Mouse (Mus musculus): ENCODE results near the gene Cdc5l. TPM values are rescaled to one million over a fixed set of nuclear protein-coding genes. Genes with fewer than 3 reads are reported as not detected.

The Cdc5l gene
- polyA plus RNA-seq, 1 experiment from 2014 or later, result 86.2 TPM

DNA sequence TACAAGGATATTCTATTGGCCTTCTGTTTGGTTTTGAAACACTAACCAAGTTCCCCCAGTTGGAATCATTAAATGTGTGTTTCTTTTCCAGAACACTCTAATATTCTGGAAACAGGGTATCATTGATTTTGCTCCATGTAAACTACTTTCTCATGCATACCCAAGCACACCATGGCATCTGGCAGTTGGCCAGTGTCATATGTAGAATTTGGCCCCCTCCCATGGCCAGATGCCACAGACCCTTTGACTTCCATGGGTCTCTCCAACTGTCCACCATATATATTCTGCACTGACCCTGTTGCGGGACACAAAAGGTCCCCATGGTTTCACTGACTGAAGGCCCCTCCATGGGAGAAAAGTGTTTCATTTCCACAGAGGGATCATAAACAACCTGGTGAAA is 18.7 kb upstream of the Cdc5l start:
- ATAC-seq (ENCODE audit: low FRiP score) (no peak), DNase-seq (ENCODE audit: low spot score) (no peak)
- Histone ChIP-seq H3K27me3 (ENCODE audit: control insufficient read depth, insufficient read depth, low read length) (no peaks in the 10 kb centered on the region), H3K9me3 (ENCODE audit: control insufficient read depth, low read length) (no peaks in the 10 kb centered on the region), H3K9ac (ENCODE audit: low read depth, low read length) (no peak overlapping the region), H3K4me3 (ENCODE audit: low read depth, low read length) (no peak overlapping the region), H3K27ac (ENCODE audit: low read depth, low read length) (no peak overlapping the region), H3K4me1 (replicated peaks; ENCODE audit: control insufficient read depth, insufficient read depth, low read length) (no peaks in the 10 kb centered on the region; the same call in 1 of the 2 replicates), H3K36me3 (ENCODE audit: control insufficient read depth, insufficient read depth, low read length) (no peaks in the 10 kb centered on the region), H3K4me2 (replicated peaks; ENCODE audit: low read depth, low read length) (no peak overlapping the region)
- WGBS, result 86% methylated on average over 1 of the region's 1 CpGs

DNA sequence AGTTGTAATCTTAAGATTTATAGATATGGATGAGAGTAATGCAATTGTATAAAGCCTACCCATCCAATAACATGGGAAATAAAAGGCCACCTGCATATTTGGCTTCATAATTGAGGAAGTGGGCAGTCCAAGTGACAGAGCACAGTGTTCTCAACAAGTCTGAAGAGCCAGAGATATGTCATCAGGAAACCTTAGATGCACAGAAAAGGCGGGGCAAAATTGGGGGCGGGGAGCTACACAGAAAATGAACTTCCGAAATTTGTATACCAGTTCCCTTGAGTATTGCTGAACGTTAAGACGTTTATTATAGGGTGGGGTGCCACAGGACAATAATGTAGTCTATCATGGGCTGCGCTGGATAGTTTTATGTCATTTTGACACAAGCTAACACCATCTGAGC is 16.6 kb upstream of the Cdc5l start:
- no peak for DNase-seq (ENCODE audit: low spot score)
- H3K27me3 ChIP-seq (ENCODE audit: control insufficient read depth, insufficient read depth, low read length), result no peaks in the 10 kb centered on the region
- no peaks in the 10 kb centered on the region for H3K4me1 ChIP-seq (replicated peaks; ENCODE audit: control insufficient read depth, insufficient read depth, low read length)
- 95% methylated on average over 6 of the region's 6 CpGs for WGBS
- H3K36me3 ChIP-seq (ENCODE audit: control insufficient read depth, insufficient read depth, low read length), result no peaks in the 10 kb centered on the region
- no peak overlapping the region for H3K27ac ChIP-seq (ENCODE audit: low read depth, low read length)
- no peak for ATAC-seq (ENCODE audit: low FRiP score)
- no peak overlapping the region for H3K4me3 ChIP-seq (ENCODE audit: low read depth, low read length)
- no peaks in the 10 kb centered on the region for H3K9me3 ChIP-seq (ENCODE audit: control insufficient read depth, low read length)
- H3K9ac ChIP-seq (ENCODE audit: low read depth, low read length), result no peak overlapping the region
- H3K4me2 ChIP-seq (replicated peaks; ENCODE audit: low read depth, low read length), result no peak overlapping the region

GRCm38 (mm10) chr17:45449586-45449985 is 16.0 kb upstream of the Cdc5l start:
- no peaks in the 10 kb centered on the region for H3K9me3 ChIP-seq (ENCODE audit: control insufficient read depth, low read length)
- WGBS, result 93% methylated on average over 8 of the region's 8 CpGs
- H3K4me2 ChIP-seq (replicated peaks; ENCODE audit: low read depth, low read length), result no peak overlapping the region
- no peak for DNase-seq (ENCODE audit: low spot score)
- H3K27me3 ChIP-seq (ENCODE audit: control insufficient read depth, insufficient read depth, low read length), result no peaks in the 10 kb centered on the region
- no peaks in the 10 kb centered on the region for H3K36me3 ChIP-seq (ENCODE audit: control insufficient read depth, insufficient read depth, low read length)
- no peaks in the 10 kb centered on the region for H3K4me1 ChIP-seq (replicated peaks; ENCODE audit: control insufficient read depth, insufficient read depth, low read length)
- H3K27ac ChIP-seq (ENCODE audit: low read depth, low read length), result no peak overlapping the region
- ATAC-seq (ENCODE audit: low FRiP score), result no peak
- H3K9ac ChIP-seq (ENCODE audit: low read depth, low read length), result no peak overlapping the region
- H3K4me3 ChIP-seq (ENCODE audit: low read depth, low read length), result no peak overlapping the region

GRCm38 (mm10) chr17:45447063-45447462 is 13.5 kb upstream of the Cdc5l start:
- Histone ChIP-seq H3K4me2 (replicated peaks; ENCODE audit: low read depth, low read length) (no peak overlapping the region), H3K4me1 (replicated peaks; ENCODE audit: control insufficient read depth, insufficient read depth, low read length) (no peaks in the 10 kb centered on the region), H3K27ac (ENCODE audit: low read depth, low read length) (no peak overlapping the region), H3K36me3 (ENCODE audit: control insufficient read depth, insufficient read depth, low read length) (no peaks in the 10 kb centered on the region), H3K9ac (ENCODE audit: low read depth, low read length) (no peak overlapping the region), H3K27me3 (ENCODE audit: control insufficient read depth, insufficient read depth, low read length) (no peaks in the 10 kb centered on the region), H3K4me3 (ENCODE audit: low read depth, low read length) (no peak overlapping the region), H3K9me3 (ENCODE audit: control insufficient read depth, low read length) (no peaks in the 10 kb centered on the region)
- DNase-seq (ENCODE audit: low spot score), result no peak
- no peak for ATAC-seq (ENCODE audit: low FRiP score)
- WGBS, result 84% methylated on average over 2 of the region's 2 CpGs

DNA sequence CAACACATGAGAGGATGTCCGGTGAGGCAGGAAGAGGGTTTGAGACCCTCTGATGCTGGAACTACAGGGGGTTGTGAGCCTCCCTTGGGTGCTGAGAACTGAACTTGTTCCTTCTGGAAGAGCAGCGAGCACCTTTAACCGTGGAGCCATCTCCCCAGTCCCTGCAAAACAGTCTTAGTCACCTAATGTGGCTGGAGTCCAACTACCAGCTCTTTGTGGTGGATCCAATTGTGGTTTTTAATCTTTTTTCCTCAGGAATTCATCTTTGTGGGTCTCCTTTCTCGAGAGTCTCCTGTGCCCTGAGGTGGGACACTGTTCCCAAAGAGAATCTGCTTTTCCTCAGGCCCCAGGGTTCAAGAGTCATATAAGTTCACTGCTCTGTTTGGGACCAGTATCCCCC is 12.4 kb upstream of the Cdc5l start:
- no peak for ATAC-seq (ENCODE audit: low FRiP score)
- no peak overlapping the region for H3K9ac ChIP-seq (ENCODE audit: low read depth, low read length)
- H3K27me3 ChIP-seq (ENCODE audit: control insufficient read depth, insufficient read depth, low read length), result no peaks in the 10 kb centered on the region
- H3K36me3 ChIP-seq (ENCODE audit: control insufficient read depth, insufficient read depth, low read length), result no peaks in the 10 kb centered on the region
- H3K4me3 ChIP-seq (ENCODE audit: low read depth, low read length), result no peak overlapping the region
- 89% methylated on average over 4 of the region's 4 CpGs for WGBS
- DNase-seq (ENCODE audit: low spot score), result no peak
- H3K4me1 ChIP-seq (replicated peaks; ENCODE audit: control insufficient read depth, insufficient read depth, low read length), result no peaks in the 10 kb centered on the region
- no peak overlapping the region for H3K4me2 ChIP-seq (replicated peaks; ENCODE audit: low read depth, low read length)
- H3K9me3 ChIP-seq (ENCODE audit: control insufficient read depth, low read length), result no peaks in the 10 kb centered on the region
- no peak overlapping the region for H3K27ac ChIP-seq (ENCODE audit: low read depth, low read length)

GRCm38 (mm10) chr17:45434262-45434590 is 689 bp upstream of the Cdc5l start:
- no peaks in the 10 kb centered on the region for H3K27me3 ChIP-seq (ENCODE audit: control insufficient read depth, insufficient read depth, low read length)
- H3K4me2 ChIP-seq (replicated peaks; ENCODE audit: low read depth, low read length), result peak overlapping the region; percentile 89
- H3K4me1 ChIP-seq (replicated peaks; ENCODE audit: control insufficient read depth, insufficient read depth, low read length), result peaks cover 7% of the 10 kb centered on the region
- H3K9ac ChIP-seq (ENCODE audit: low read depth, low read length), result peak overlapping the region; percentile 85
- no peak for ATAC-seq (ENCODE audit: low FRiP score)
- peak overlapping the region; percentile 94; the same call in 1 of the 2 replicates for H3K27ac ChIP-seq (ENCODE audit: low read depth, low read length)
- no peak for DNase-seq (ENCODE audit: low spot score)
- no peaks in the 10 kb centered on the region for H3K36me3 ChIP-seq (ENCODE audit: control insufficient read depth, insufficient read depth, low read length)
- WGBS, result 10% methylated on average over 12 of the region's 12 CpGs
- no peaks in the 10 kb centered on the region for H3K9me3 ChIP-seq (ENCODE audit: control insufficient read depth, low read length)
- H3K4me3 ChIP-seq (ENCODE audit: low read depth, low read length), result peak overlapping the region; percentile 93

- Histone ChIP-seq H3K9ac (ENCODE audit: low read depth, low read length) (peak overlapping the region; percentile 85), H3K27ac (ENCODE audit: low read depth, low read length) (peak overlapping the region; percentile 94), H3K27me3 (ENCODE audit: control insufficient read depth, insufficient read depth, low read length) (no peaks in the 10 kb centered on the region), H3K36me3 (ENCODE audit: control insufficient read depth, insufficient read depth, low read length) (no peaks in the 10 kb centered on the region), H3K4me1 (replicated peaks; ENCODE audit: control insufficient read depth, insufficient read depth, low read length) (peaks cover 7% of the 10 kb centered on the region), H3K4me2 (replicated peaks; ENCODE audit: low read depth, low read length) (peak overlapping the region; percentile 89), H3K9me3 (ENCODE audit: control insufficient read depth, low read length) (no peaks in the 10 kb centered on the region), H3K4me3 (ENCODE audit: low read depth, low read length) (peak overlapping the region; percentile 93)
- WGBS, result 2% methylated on average over 55 of the region's 62 CpGs
- ATAC-seq (ENCODE audit: low FRiP score), result peak; percentile 84
- no peak for DNase-seq (ENCODE audit: low spot score)
These were observed 685 bp downstream of the Cdc5l start for GRCm38 (mm10) chr17:45432706-45433398.

DNA sequence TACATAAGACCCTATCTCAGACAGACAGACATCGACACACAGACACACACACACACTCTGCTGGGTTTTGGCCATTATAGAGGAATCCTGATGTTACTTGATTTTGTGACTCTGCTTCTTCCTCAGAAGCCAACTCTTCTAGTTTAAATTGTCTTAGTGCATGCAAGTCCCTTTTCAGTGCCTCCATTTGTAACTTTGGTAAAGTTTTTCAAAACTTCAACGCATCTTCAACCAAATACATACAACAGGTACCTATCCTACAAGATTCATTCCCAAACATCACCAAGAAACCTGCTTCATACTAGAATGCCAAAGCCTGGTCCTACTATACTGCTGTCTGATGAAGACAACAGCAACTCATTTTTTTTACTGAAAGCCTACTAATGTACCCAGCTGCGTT is 1.5 kb downstream of the Cdc5l start:
- WGBS, result 85% methylated on average over 3 of the region's 3 CpGs
- Histone ChIP-seq H3K36me3 (ENCODE audit: control insufficient read depth, insufficient read depth, low read length) (no peaks in the 10 kb centered on the region), H3K9me3 (ENCODE audit: control insufficient read depth, low read length) (no peaks in the 10 kb centered on the region), H3K4me3 (ENCODE audit: low read depth, low read length) (peak overlapping the region; percentile 93), H3K9ac (ENCODE audit: low read depth, low read length) (peak overlapping the region; percentile 85), H3K4me2 (replicated peaks; ENCODE audit: low read depth, low read length) (peak overlapping the region; percentile 89), H3K27ac (ENCODE audit: low read depth, low read length) (no peak overlapping the region), H3K4me1 (replicated peaks; ENCODE audit: control insufficient read depth, insufficient read depth, low read length) (peaks cover 7% of the 10 kb centered on the region), H3K27me3 (ENCODE audit: control insufficient read depth, insufficient read depth, low read length) (no peaks in the 10 kb centered on the region)
- no peak for ATAC-seq (ENCODE audit: low FRiP score)
- DNase-seq (ENCODE audit: low spot score), result no peak

- no peaks in the 10 kb centered on the region for H3K9me3 ChIP-seq (ENCODE audit: control insufficient read depth, low read length)
- no peaks in the 10 kb centered on the region for H3K27me3 ChIP-seq (ENCODE audit: control insufficient read depth, insufficient read depth, low read length)
- no peak for DNase-seq (ENCODE audit: low spot score)
- ATAC-seq (ENCODE audit: low FRiP score), result no peak
- H3K4me3 ChIP-seq (ENCODE audit: low read depth, low read length), result no peak overlapping the region
- peaks cover 13% of the 10 kb centered on the region for H3K36me3 ChIP-seq (ENCODE audit: control insufficient read depth, insufficient read depth, low read length)
- H3K4me2 ChIP-seq (replicated peaks; ENCODE audit: low read depth, low read length), result no peak overlapping the region
- whole genome bisulfite sequencing, result 83% methylated on average over 2 of the region's 2 CpGs
- no peaks in the 10 kb centered on the region for H3K4me1 ChIP-seq (replicated peaks; ENCODE audit: control insufficient read depth, insufficient read depth, low read length)
- H3K27ac ChIP-seq (ENCODE audit: low read depth, low read length), result no peak overlapping the region
- H3K9ac ChIP-seq (ENCODE audit: low read depth, low read length), result no peak overlapping the region
These were observed 16.1 kb downstream of the Cdc5l start for GRCm38 (mm10) chr17:45417387-45417786.

Measured in hindbrain, embryonic 11.5 days (tissue).